In the genomic region with DNA sequence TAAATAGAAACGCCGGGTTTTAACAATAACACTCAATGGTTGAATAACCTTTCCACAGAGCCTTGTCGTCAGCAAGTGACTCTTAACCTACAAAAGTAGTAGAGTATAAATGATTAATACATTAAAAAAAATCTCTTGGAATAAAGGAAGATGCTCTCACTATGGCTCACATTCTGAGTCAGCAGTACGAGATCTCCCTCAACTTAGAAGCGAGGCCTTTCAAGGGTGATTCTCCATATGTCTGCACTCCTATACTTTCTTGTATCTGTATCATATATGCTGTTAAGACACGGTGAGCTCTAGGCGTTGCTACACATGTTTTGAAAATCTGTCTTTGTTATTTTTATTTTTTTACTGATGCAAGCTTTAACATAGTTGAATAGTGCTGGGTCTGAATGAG, we compare ENCODE assay signal across 8 mouse cellular contexts. TPM values are rescaled to one million over a fixed set of nuclear protein-coding genes. Genes with fewer than 3 reads are reported as not detected.
A peak's percentile ranks its signal among the peaks of the same experiment; 100 is the strongest.
DNase-seq lines count a peak whose midpoint lies in the region; ATAC-seq and TF ChIP-seq lines count a peak whose summit lies in the region.

No protein-coding gene starts in this region.

- no peak for TF ChIP-seq CTCF in E14TG2a.4 (conservative IDR thresholded peaks at IDR 0.05; ENCODE audit: low read length)

- peak overlapping the region; percentile 98 for H3K4me2 ChIP-seq in heart, embryonic 11.5 days

- peak overlapping the region; percentile 62 for H3K4me3 ChIP-seq in heart, embryonic 11.5 days (ENCODE audit: low read depth, low read length)
- peak overlapping the region; percentile 94 for H3K4me3 ChIP-seq in E14TG2a.4 (replicated peaks; ENCODE audit: low read length)
- peak overlapping the region; percentile 78 for H3K4me3 ChIP-seq in hindbrain, embryonic 10.5 days
- peak overlapping the region; percentile 88 for H3K4me3 ChIP-seq in midbrain, embryonic 10.5 days

- H3K4me1 ChIP-seq in heart, embryonic 11.5 days (ENCODE audit: control insufficient read depth, insufficient read depth, low read length) = no peaks in the 10 kb centered on the region; the same call in 1 of the 2 replicates
- H3K4me1 ChIP-seq in E14TG2a.4 (replicated peaks; ENCODE audit: low read depth, low read length) = peaks cover 13% of the 10 kb centered on the region
- H3K4me1 ChIP-seq in hindbrain, embryonic 10.5 days (replicated peaks) = peaks cover 37% of the 10 kb centered on the region
- peaks cover 39% of the 10 kb centered on the region for H3K4me1 ChIP-seq in midbrain, embryonic 10.5 days

- no peaks in the 10 kb centered on the region for H3K9me3 ChIP-seq in heart, embryonic 11.5 days (replicated peaks; ENCODE audit: control insufficient read depth, low read length)
- H3K9me3 ChIP-seq in E14TG2a.4 (ENCODE audit: low read length) = no peaks in the 10 kb centered on the region
- H3K9me3 ChIP-seq in hindbrain, embryonic 10.5 days = no peaks in the 10 kb centered on the region
- no peaks in the 10 kb centered on the region for H3K9me3 ChIP-seq in midbrain, embryonic 10.5 days (replicated peaks)

- intact Hi-C loops in heart, postnatal 14 days (cut with DNase I) = no loop called here

- ATAC-seq in heart, embryonic 11.5 days (replicated peaks; ENCODE audit: insufficient number of reproducible peaks, low FRiP score, low TSS enrichment) = no peak

- H3K27me3 ChIP-seq in heart, embryonic 11.5 days (ENCODE audit: control insufficient read depth, insufficient read depth, low read length) = no peaks in the 10 kb centered on the region
- no peaks in the 10 kb centered on the region for H3K27me3 ChIP-seq in E14TG2a.4 (ENCODE audit: insufficient read depth, low read length)
- no peaks in the 10 kb centered on the region for H3K27me3 ChIP-seq in hindbrain, embryonic 10.5 days (ENCODE audit: insufficient read depth, poor library complexity, severe bottlenecking)
- no peaks in the 10 kb centered on the region for H3K27me3 ChIP-seq in midbrain, embryonic 10.5 days (ENCODE audit: low read depth, poor library complexity, severe bottlenecking)

- peak overlapping the region; percentile 52; the same call in 1 of the 2 replicates for H3K9ac ChIP-seq in heart, embryonic 11.5 days (ENCODE audit: low read depth, low read length)

- H3K36me3 ChIP-seq in heart, embryonic 11.5 days (ENCODE audit: control insufficient read depth, insufficient read depth, low read length) = no peaks in the 10 kb centered on the region
- H3K36me3 ChIP-seq in E14TG2a.4 (ENCODE audit: insufficient read depth, low read length) = peaks cover 6% of the 10 kb centered on the region; the same call in 1 of the 2 replicates
- peaks cover 11% of the 10 kb centered on the region for H3K36me3 ChIP-seq in hindbrain, embryonic 10.5 days
- H3K36me3 ChIP-seq in midbrain, embryonic 10.5 days = peaks cover 13% of the 10 kb centered on the region

- 59% methylated on average over 7 of the region's 7 CpGs for WGBS in heart, embryonic 11.5 days (ENCODE audit: insufficient replicate concordance)
- WGBS in hindbrain, embryonic 10.5 days = 44% methylated on average over 7 of the region's 7 CpGs
- WGBS in midbrain, embryonic 10.5 days = 46% methylated on average over 7 of the region's 7 CpGs

- H3K27ac ChIP-seq in heart, embryonic 11.5 days (ENCODE audit: low read depth, low read length) = no peak overlapping the region
- H3K27ac ChIP-seq in hindbrain, embryonic 10.5 days = peak overlapping the region; percentile 88; the same call in 1 of the 2 replicates
- H3K27ac ChIP-seq in midbrain, embryonic 10.5 days (replicated peaks) = peak overlapping the region; percentile 85; the same call in 1 of the 2 replicates

- no peak for DNase-seq in heart, postnatal 14 days
- DNase-seq in hindbrain, embryonic 10.5 days (ENCODE audit: low spot score) = no peak
- no peak for DNase-seq in midbrain, embryonic 10.5 days (ENCODE audit: low spot score)
- no peak for DNase-seq in B cell, adult 2 months
- no peak for DNase-seq in urinary bladder, postnatal 4 days (ENCODE audit: low spot score in 2 of 2)
- no peak for DNase-seq in adrenal gland, adult (ENCODE audit: inconsistent age in 2 of 2, low spot score in 1 of 2)

RNA-seq across cellular contexts. Expression of a gene that starts 1.0 kb away (rescaled TPM):
- 2.8 and 3.2 TPM in 2 replicates for polyA plus RNA-seq in heart, embryonic 11.5 days (2014; fragmentation: Nextera tagmentation; extraction: Ambion mirVana)
- 1 to 10 TPM; 1.4 to 1.5 TPM for total RNA-seq in heart, postnatal 14 days (2021)
- 12.4 and 22.1 TPM in 2 replicates for polyA plus RNA-seq in hindbrain, embryonic 10.5 days (2016; fragmentation: Nextera tagmentation; extraction: Ambion mirVana)
- 11.7 and 15.2 TPM in 2 replicates for polyA plus RNA-seq in midbrain, embryonic 10.5 days (2016; fragmentation: Nextera tagmentation; extraction: Ambion mirVana)

RNA-seq across cellular contexts. Expression of a gene that starts 1.1 kb away (rescaled TPM):
- 25.2 and 28.7 TPM in 2 replicates for polyA plus RNA-seq in heart, embryonic 11.5 days (2014; fragmentation: Nextera tagmentation; extraction: Ambion mirVana)
- total RNA-seq in heart, postnatal 14 days (2021) = 10 to 100 TPM; 13.9 to 14.9 TPM
- polyA plus RNA-seq in hindbrain, embryonic 10.5 days (2016; fragmentation: Nextera tagmentation; extraction: Ambion mirVana) = 15.8 and 19.3 TPM in 2 replicates
- 15.9 and 20.1 TPM in 2 replicates for polyA plus RNA-seq in midbrain, embryonic 10.5 days (2016; fragmentation: Nextera tagmentation; extraction: Ambion mirVana)
